Mouse (Mus musculus) MEL (cell line): ENCODE data around the gene Tmprss11a.

Experiments used
- KAT2A ChIP-seq: conservative IDR thresholded peaks from 2 replicates; pipeline ENCODE4 v1.6.1; 2012; ENCODE audit warnings: low read depth, low read length, improper control_type of control experiment, inconsistent platforms
- POLR2A ChIP-seq, 2 experiments: IDR thresholded peaks; 2 replicates each; pipeline ENCODE4 v1.6.1; 2011 to 2012; ENCODE audit warnings: low read length in 2 of 2, mild to moderate bottlenecking in 2 of 2, control low read depth in 1 of 2, improper control_type of control experiment in 1 of 2, low read depth in 1 of 2, moderate library complexity in 1 of 2; ENCODE audit not compliant: control insufficient read depth in 1 of 2, insufficient read depth in 1 of 2, poor library complexity in 1 of 2
- ZMIZ1 ChIP-seq: IDR thresholded peaks from 2 replicates; pipeline ENCODE4 v1.6.1; 2012; ENCODE audit warnings: low read depth, mild to moderate bottlenecking, inconsistent platforms, low read length, improper control_type of control experiment, moderate library complexity

GRCm38 (mm10) chr5:86493453-86493852 lies 24.7 kb upstream of the Tmprss11a start:
- TF ChIP-seq POLR2A (IDR thresholded peaks at IDR 0.05; ENCODE audit: control insufficient read depth in 1 of 2, insufficient read depth in 1 of 2, low read depth in 1 of 2, low read length in 2 of 2, poor library complexity in 1 of 2) (no peak), ZMIZ1 (no peak), KAT2A (no peak)
